Mouse (Mus musculus) lung, adult 2 months (tissue): ENCODE data around the gene Lrr1. TPM values are rescaled to one million over a fixed set of nuclear protein-coding genes. Genes with fewer than 3 reads are reported as not detected.

Experiments used
- DNase-seq: peaks from one replicate; pipeline ENCODE4 v3.0.0; 2022
- H3K4me1 ChIP-seq: fragments of 200-500 bp; 2 replicates; pipeline ENCODE4 v1.6.1; 2011; ENCODE audit warnings: low read length; ENCODE audit not compliant: control insufficient read depth, insufficient read depth
- H3K4me3 ChIP-seq: fragments of 200-500 bp; replicated peaks from 2 replicates; pipeline ENCODE3; 2011; ENCODE audit warnings: low read depth, mild to moderate bottlenecking, control low read depth, low read length; ENCODE audit errors: extremely low read depth
- CTCF ChIP-seq: fragments of 200-500 bp; IDR thresholded peaks from 2 replicates; pipeline ENCODE4 v1.5.1; 2011; ENCODE audit warnings: mild to moderate bottlenecking, low read length, control low read depth; ENCODE audit not compliant: insufficient read depth
- POLR2A ChIP-seq: fragments of 200-500 bp; IDR thresholded peaks from 2 replicates; pipeline ENCODE4 v1.6.1; 2011; ENCODE audit warnings: low read depth, mild to moderate bottlenecking, control low read depth, low read length, borderline replicate concordance; ENCODE audit errors: extremely low read depth
- WGBS: fragments of 180-500 bp; shearing (Covaris S2); methylation state at CpG from one replicate; pipeline ENCODE4 v1.1.7; 2018; 5-methylcytosine and 5-hydroxymethylcytosine counted together
- polyA plus RNA-seq: library from polyadenylated mRNA; depleted of rRNA; stranded (reverse); fragments of >200 nt; gene quantifications from 2 replicates; pipeline ENCODE4 v1.2.3, GENCODE M21; 2012; rRNA removed

The Lrr1 gene
- polyA plus RNA-seq, 1 experiment: 0.34 TPM

- Histone ChIP-seq H3K4me3 (no peak overlapping the region), H3K4me1 (no peaks in the 10 kb centered on the region)
- WGBS: 94% methylated on average over 18 of the region's 18 CpGs
- no peak for DNase-seq
- no peak for TF ChIP-seq CTCF
- no peak for TF ChIP-seq POLR2A
Observed at GRCm38 (mm10) chr12:69210056-69210979, 41.7 kb downstream of the Lrr1 start.

- Histone ChIP-seq H3K4me1 (no peaks in the 10 kb centered on the region), H3K4me3 (no peak overlapping the region)
- no peak for DNase-seq
- 60% methylated on average over 5 of the region's 5 CpGs for WGBS
- TF ChIP-seq CTCF (0 out of 2 replicates have a peak, but pooled peaks have one; percentile 2), POLR2A (no peak)
Observed at GRCm38 (mm10) chr12:69211057-69211456, 42.4 kb downstream of the Lrr1 start.

GRCm38 (mm10) chr12:69213186-69213777 lies 44.7 kb downstream of the Lrr1 start:
- no peaks in the 10 kb centered on the region for H3K4me1 ChIP-seq
- DNase-seq: no peak
- TF ChIP-seq POLR2A (no peak), CTCF (no peak)
- no peak overlapping the region for H3K4me3 ChIP-seq
- 91% methylated on average over 13 of the region's 13 CpGs for WGBS

- Histone ChIP-seq H3K4me3 (no peak overlapping the region), H3K4me1 (no peaks in the 10 kb centered on the region)
- DNase-seq: no peak
- WGBS: 86% methylated on average over 7 of the region's 7 CpGs
- TF ChIP-seq CTCF (no peak), POLR2A (no peak)
Observed at GRCm38 (mm10) chr12:69214393-69214792, 45.8 kb downstream of the Lrr1 start.

GRCm38 (mm10) chr12:69215000-69215785 lies 46.6 kb downstream of the Lrr1 start:
- Histone ChIP-seq H3K4me3 (no peak overlapping the region), H3K4me1 (no peaks in the 10 kb centered on the region)
- DNase-seq: no peak
- WGBS: 69% methylated on average over 3 of the region's 3 CpGs
- TF ChIP-seq CTCF: no peak
- no peak for TF ChIP-seq POLR2A

GRCm38 (mm10) chr12:69216587-69216986 lies 48.0 kb downstream of the Lrr1 start:
- Histone ChIP-seq H3K4me1 (no peaks in the 10 kb centered on the region), H3K4me3 (no peak overlapping the region)
- TF ChIP-seq POLR2A (no peak), CTCF (no peak)
- 93% methylated on average over 7 of the region's 7 CpGs for WGBS
- no peak for DNase-seq

GRCm38 (mm10) chr12:69220613-69221277 lies 52.1 kb downstream of the Lrr1 start:
- WGBS: 91% methylated on average over 19 of the region's 19 CpGs
- no peak overlapping the region for H3K4me3 ChIP-seq
- H3K4me1 ChIP-seq: no peaks in the 10 kb centered on the region
- TF ChIP-seq POLR2A (no peak), CTCF (no peak)
- DNase-seq: no peak

- under 1% methylated on average over 37 of the region's 37 CpGs for WGBS
- no peak for TF ChIP-seq POLR2A
- no peak for TF ChIP-seq CTCF
- Histone ChIP-seq H3K4me1 (no peaks in the 10 kb centered on the region; the same call in 1 of the 2 replicates), H3K4me3 (peak within 1 kb of the TSS; percentile 71)
- DNase-seq: peak; percentile 91
Observed at GRCm38 (mm10) chr12:69227776-69228466, 59.3 kb downstream of the Lrr1 start, which contains the start of gene Pole2. Pole2 (minus strand) TSS chr12:69228195.

Other genes starting within 250 kb of the Lrr1 start
- gene Rps29, start 9.6 kb upstream of the Lrr1 start, polyA plus RNA-seq: 892 and 1,117 TPM in 2 replicates
- 93.5 and 107 TPM in 2 replicates for gene Rpl36al, start 15.3 kb downstream of the Lrr1 start, polyA plus RNA-seq
- 16.4 and 19.4 TPM in 2 replicates for gene Mgat2, start 15.3 kb downstream of the Lrr1 start, polyA plus RNA-seq
- gene Gm49383, start 28.3 kb downstream of the Lrr1 start, polyA plus RNA-seq: 0.21 TPM in 1 of 2 replicates, not detected in the other
- 4.0 and 5.0 TPM in 2 replicates for gene Dnaaf2, start 29.6 kb downstream of the Lrr1 start, polyA plus RNA-seq
- not detected in 2 replicates for gene Gm49384, start 35.5 kb downstream of the Lrr1 start, polyA plus RNA-seq
- gene Pole2, start 59.4 kb downstream of the Lrr1 start, polyA plus RNA-seq: 1.7 and 2.9 TPM in 2 replicates
- 0.87 and 4.8 TPM in 2 replicates for gene Klhdc1, start 72.4 kb downstream of the Lrr1 start, polyA plus RNA-seq
- gene Klhdc2, start 127.9 kb downstream of the Lrr1 start, polyA plus RNA-seq: 29.5 and 37.5 TPM in 2 replicates
- gene Nemf, start 188.4 kb downstream of the Lrr1 start, polyA plus RNA-seq: 3.2 and 6.4 TPM in 2 replicates
- 164 and 217 TPM in 2 replicates for gene Arf6, start 203.3 kb downstream of the Lrr1 start, polyA plus RNA-seq
- 2.3 and 5.2 TPM in 2 replicates for gene Gm9887, start 203.6 kb downstream of the Lrr1 start, polyA plus RNA-seq